Mouse (Mus musculus) testis, adult 2 months (tissue): ENCODE measurements at regions not wholly inside any gene's neighbourhood (a gene's known extent, or its start where the extent isn't known, plus 50 kb on each side); places are given as distances from the start of the nearest gene placed in this dataset.

Experiments used
- CTCF ChIP-seq: fragments of 200-500 bp; IDR thresholded peaks from 2 replicates; pipeline ENCODE4 v1.5.1; 2012; ENCODE audit warnings: low read depth, mild to moderate bottlenecking, inconsistent platforms, low read length, moderate library complexity; ENCODE audit not compliant: control insufficient read depth, insufficient read depth, insufficient replicate concordance
- POLR2A ChIP-seq: fragments of 200-500 bp; IDR thresholded peaks from 2 replicates; pipeline ENCODE4 v1.6.1; 2012; ENCODE audit warnings: low read depth, mild to moderate bottlenecking, inconsistent platforms, low read length, moderate library complexity; ENCODE audit not compliant: control insufficient read depth

GRCm38 (mm10) chr11:79878091-79878490, 84.1 kb downstream of the Utp6 start:
- TF ChIP-seq CTCF (no peak), POLR2A (no peak)
